Mouse (Mus musculus): ENCODE measurements at regions not wholly inside any gene's neighbourhood (a gene's known extent, or its start where the extent isn't known, plus 50 kb on each side); places are given as distances from the start of the nearest gene placed in this dataset.

DNA sequence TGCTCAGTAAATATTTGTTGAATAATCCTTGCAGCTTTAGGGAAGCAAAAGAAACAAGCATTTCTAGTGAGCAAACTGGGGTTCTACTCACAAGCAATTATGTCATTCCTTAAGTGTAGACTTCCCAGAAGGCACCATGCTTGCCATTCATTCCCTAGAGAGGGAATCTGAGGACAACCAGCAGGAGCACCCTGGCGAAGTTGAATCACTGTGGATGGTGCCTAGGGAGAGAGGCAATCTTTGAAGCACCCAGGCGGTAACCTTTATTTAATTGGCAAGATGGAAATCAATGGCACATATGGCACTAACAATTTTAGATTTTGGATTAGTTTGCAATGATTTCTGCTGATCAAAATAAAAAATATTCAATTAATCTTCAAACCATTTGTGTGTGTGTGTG is 967.4 kb downstream of the Slc4a3 start:
- TF ChIP-seq CTCF (conservative IDR thresholded peaks at IDR 0.05 in 1 of 2, IDR thresholded peaks at IDR 0.05 in 1 of 2; ENCODE audit: low read depth in 2 of 2, low read length in 2 of 2) (no peak), NELFE (IDR thresholded peaks at IDR 0.05; ENCODE audit: low read depth, low read length) (no peak), MAFK (IDR thresholded peaks at IDR 0.05; ENCODE audit: insufficient replicate concordance, low read length) (no peak), ZNF384 (IDR thresholded peaks at IDR 0.05; ENCODE audit: low read depth, low read length) (no peak), ETS1 (conservative IDR thresholded peaks at IDR 0.05; ENCODE audit: low read depth, low read length) (no peak), POLR2AphosphoS2 (IDR thresholded peaks at IDR 0.05; ENCODE audit: low read depth, low read length) (no peak), SIN3A (IDR thresholded peaks at IDR 0.05; ENCODE audit: low read length) (no peak), JUND (conservative IDR thresholded peaks at IDR 0.05; ENCODE audit: low read depth, low read length) (no peak), USF1 (IDR thresholded peaks at IDR 0.05; ENCODE audit: low read depth, low read length) (no peak), HCFC1 (IDR thresholded peaks at IDR 0.05; ENCODE audit: low read depth, low read length) (no peak), POLR2A (IDR thresholded peaks at IDR 0.05; ENCODE audit: low read depth, low read length) (no peak)

Measured in CH12.LX (cell line).